In genomic region chr14:121731688-121732168, GRCm38 (mm10) we compare ENCODE assay signal across 8 mouse cellular contexts.
DNase-seq lines count a peak whose midpoint lies in the region; ATAC-seq and TF ChIP-seq lines count a peak whose summit lies in the region.
"Had no signal": no experiment of that assay in that cellular context is flagged by ENCODE, and none has a peak within 500 bp of the region (broad histone marks: within the 10 kb centered on the region; RNA-seq: fewer than 3 reads in every experiment).

No protein-coding gene starts in this region.

- H3K27ac ChIP-seq in lung, postnatal 0 days (ENCODE audit: low read length), result no peak overlapping the region
- H3K27ac ChIP-seq: macrophage had no signal

- TF ChIP-seq CTCF in lung, postnatal 0 days (IDR thresholded peaks at IDR 0.05), result no peak

- H3K9me3 ChIP-seq in lung, postnatal 0 days (ENCODE audit: low read length), result no peaks in the 10 kb centered on the region

- no peak overlapping the region for H3K9ac ChIP-seq in lung, postnatal 0 days (replicated peaks; ENCODE audit: low read depth)

- H3K4me1 ChIP-seq in lung, postnatal 0 days (ENCODE audit: insufficient read depth, low read depth, low read length), result no peaks in the 10 kb centered on the region

- ATAC-seq in granulocyte monocyte progenitor cell, adult 5-6 weeks (replicated peaks; ENCODE audit: poor library complexity, severe bottlenecking), result peak; percentile 89
- ATAC-seq in lung, postnatal 0 days, result peak; percentile 89

- no peaks in the 10 kb centered on the region for H3K27me3 ChIP-seq in lung, postnatal 0 days (replicated peaks; ENCODE audit: insufficient read depth, low read length)
- H3K27me3 ChIP-seq in splenic B cell, adult 2 months (ENCODE audit: control insufficient read depth, insufficient read depth, low read length, poor library complexity, severe bottlenecking), result no peaks in the 10 kb centered on the region

- H3K4me2 ChIP-seq in lung, postnatal 0 days (replicated peaks; ENCODE audit: low read depth, low read length), result no peak overlapping the region

- no peaks in the 10 kb centered on the region for H3K36me3 ChIP-seq in lung, postnatal 0 days (ENCODE audit: insufficient read depth, low read length)
- no peaks in the 10 kb centered on the region for H3K36me3 ChIP-seq in splenic B cell, adult 2 months (ENCODE audit: control insufficient read depth, insufficient read depth, low read length, poor library complexity, severe bottlenecking)

- DNase-seq in CD4-positive, CD25-positive, alpha-beta regulatory T cell, adult 2 months (ENCODE audit: low read depth, low spot score), result peak; percentile 91
- DNase-seq in R1 (ENCODE audit: low read depth, low spot score), result peak; percentile 98
- DNase-seq in lung, postnatal 0 days (ENCODE audit: low spot score), result peak; percentile 75
- DNase-seq in splenic B cell, adult 2 months (ENCODE audit: low read depth, low spot score), result peak; percentile 83
- DNase-seq in ovary, postnatal 14 days (ENCODE audit: low spot score), result no peak
- DNase-seq in right cerebral cortex, adult 2 months (ENCODE audit: low spot score in 2 of 2), result no peak

- no peak overlapping the region for H3K4me3 ChIP-seq in lung, postnatal 0 days (ENCODE audit: low read depth, low read length)

- WGBS in lung, postnatal 0 days, result 32% methylated on average over 6 of the region's 6 CpGs

- TF ChIP-seq EP300 in lung, postnatal 0 days (IDR thresholded peaks at IDR 0.05), result no peak

Comparison
In these comparisons a context has a peak if more than half of its experiments do, and no peak if none do; other contexts are left out.
1. DNase-seq: peak in CD4-positive, CD25-positive, alpha-beta regulatory T cell, adult 2 months (single experiment), R1 (single experiment), lung, postnatal 0 days (single experiment) and splenic B cell, adult 2 months (single experiment); none in ovary, postnatal 14 days (single experiment) and right cerebral cortex, adult 2 months (0 of 2).